Mouse (Mus musculus) skeletal muscle tissue, postnatal 0 days (tissue): ENCODE data around the gene Slc38a8. TPM values are rescaled to one million over a fixed set of nuclear protein-coding genes. Genes with fewer than 3 reads are reported as not detected.

Experiments used
- polyA plus RNA-seq: library from polyadenylated mRNA; unstranded; fragments of >200 nt; fragmentation: Nextera tagmentation; extraction: Ambion mirVana; gene quantifications from 2 replicates; pipeline ENCODE4 v1.2.1, GENCODE M21; 2015

Gene Slc38a8
- not detected in 2 replicates for polyA plus RNA-seq

DNA sequence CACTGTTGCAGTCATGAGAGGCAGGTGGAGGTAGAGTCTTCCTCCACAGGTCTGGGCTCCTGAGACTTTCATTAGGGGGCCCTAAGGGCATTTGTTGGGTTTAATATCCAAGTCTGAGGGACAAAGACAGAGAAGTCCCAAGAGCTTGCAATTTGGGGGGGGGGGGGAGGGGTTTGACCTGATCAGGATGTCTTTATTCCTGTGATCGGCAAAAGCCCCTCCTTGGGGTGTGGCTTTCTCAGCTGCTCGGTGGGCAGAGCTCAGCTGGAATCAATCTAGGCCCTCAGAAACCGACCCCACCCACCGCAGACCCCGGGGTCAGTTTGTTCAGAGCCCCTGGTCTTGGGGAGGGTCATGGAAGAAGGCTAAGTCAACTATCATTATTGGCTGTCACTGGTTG lies at the start of gene Slc38a8:
Slc38a8 (minus strand) TSS at position 101 of the 400 bp plus-strand sequence.

DNA sequence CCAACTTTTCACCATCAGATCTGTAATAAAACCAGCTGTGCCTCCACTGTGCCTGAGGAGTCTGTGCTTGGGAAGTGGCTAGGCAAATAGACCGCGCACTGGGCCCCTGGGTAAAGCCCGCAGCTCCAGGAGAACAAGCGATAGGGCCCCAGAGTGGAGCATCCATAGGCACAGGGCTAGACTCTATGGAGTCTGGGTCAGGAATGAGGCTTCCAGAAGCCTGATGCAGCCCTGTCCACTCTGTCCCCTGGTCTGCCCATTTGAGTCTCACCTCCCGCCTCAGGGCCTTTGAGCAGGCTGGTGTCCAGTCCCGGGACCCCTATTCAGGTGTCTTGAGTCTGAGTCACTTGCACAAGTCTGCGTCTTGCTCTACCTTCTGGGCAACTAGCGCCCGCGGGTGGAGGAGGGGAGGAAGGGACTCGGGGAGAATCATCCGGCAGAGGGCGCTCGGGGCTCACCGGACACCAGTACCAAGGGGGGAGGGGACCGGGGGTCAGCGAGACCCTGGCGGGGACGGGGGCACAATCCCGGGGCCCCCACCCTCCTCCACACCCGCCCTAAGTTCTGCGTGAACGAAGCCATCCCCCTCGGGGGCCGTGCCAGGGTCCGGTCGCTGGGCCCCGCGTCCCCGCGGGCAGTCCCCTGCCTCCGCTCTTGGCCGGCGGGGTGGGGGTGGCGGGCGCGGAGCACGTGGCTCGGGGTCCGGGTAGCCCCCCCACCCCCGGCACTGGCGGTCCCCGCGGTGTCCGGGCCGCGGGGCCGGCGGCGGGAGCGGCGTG lies 55.1 kb downstream of the Slc38a8 start, which contains the start of gene Necab2:
Necab2 (plus strand) TSS at position 509 of the 779 bp plus-strand sequence.

DNA sequence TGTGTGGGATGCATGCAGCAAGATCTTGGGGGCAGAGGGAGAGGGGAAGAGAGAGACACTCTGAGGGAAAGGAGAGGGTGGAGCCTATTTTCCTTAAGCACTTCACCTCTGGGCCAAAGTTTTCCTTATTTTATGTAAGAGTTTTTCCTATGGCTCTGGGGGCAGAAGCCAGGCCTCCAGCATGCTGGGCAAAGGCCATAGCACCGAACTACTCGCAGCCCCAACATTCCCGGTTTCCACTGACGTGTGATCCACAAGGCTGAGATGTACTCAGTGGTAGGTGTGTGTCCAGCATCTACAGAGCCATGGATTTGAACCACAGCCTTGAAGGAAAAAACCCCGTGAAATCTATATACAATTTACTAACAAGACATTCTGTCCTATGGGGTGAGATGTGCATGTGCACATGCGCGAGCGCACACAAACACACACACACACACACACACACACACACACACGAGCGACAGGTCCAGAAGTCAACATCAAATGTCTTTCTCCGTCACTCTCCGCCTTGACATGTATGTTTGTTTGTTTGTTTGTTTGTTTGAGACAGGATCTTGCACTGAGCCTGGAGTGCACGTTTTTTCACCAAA lies 67.8 kb downstream of the Slc38a8 start, which contains the start of gene Osgin1:
Osgin1 (plus strand) TSS at position 543 of the 593 bp plus-strand sequence.

Other genes with a start within 250 kb of the Slc38a8 start
- gene Hsbp1, start 157.2 kb downstream of the Slc38a8 start, polyA plus RNA-seq = 242 and 258 TPM in 2 replicates
- gene Mlycd, start 106.8 kb downstream of the Slc38a8 start, polyA plus RNA-seq = 96.9 and 121 TPM in 2 replicates
- 1.8 and 2.1 TPM in 2 replicates for gene Osgin1, start 67.6 kb downstream of the Slc38a8 start, polyA plus RNA-seq
- gene Necab2, start 55.0 kb downstream of the Slc38a8 start, polyA plus RNA-seq = 0.23 and 0.26 TPM in 2 replicates
- 39.1 and 41.9 TPM in 2 replicates for gene Mbtps1, start 57.0 kb upstream of the Slc38a8 start, polyA plus RNA-seq
- gene Hsdl1, start 73.5 kb upstream of the Slc38a8 start, polyA plus RNA-seq = 15.5 and 16.9 TPM in 2 replicates
- gene Dnaaf1, start 73.5 kb upstream of the Slc38a8 start, polyA plus RNA-seq = not detected in 2 replicates
- gene Taf1c, start 103.5 kb upstream of the Slc38a8 start, polyA plus RNA-seq = 3.5 and 3.6 TPM in 2 replicates
- not detected in 2 replicates for gene Adad2, start 111.0 kb upstream of the Slc38a8 start, polyA plus RNA-seq
- gene Kcng4, start 134.0 kb upstream of the Slc38a8 start, polyA plus RNA-seq = 0.21 and 0.37 TPM in 2 replicates
- gene Wfdc1, start 164.7 kb upstream of the Slc38a8 start, polyA plus RNA-seq = 52.7 and 62.0 TPM in 2 replicates
- 0.11 TPM in 1 of 2 replicates, not detected in the other for gene Atp2c2, start 198.3 kb upstream of the Slc38a8 start, polyA plus RNA-seq